In the genomic region with DNA sequence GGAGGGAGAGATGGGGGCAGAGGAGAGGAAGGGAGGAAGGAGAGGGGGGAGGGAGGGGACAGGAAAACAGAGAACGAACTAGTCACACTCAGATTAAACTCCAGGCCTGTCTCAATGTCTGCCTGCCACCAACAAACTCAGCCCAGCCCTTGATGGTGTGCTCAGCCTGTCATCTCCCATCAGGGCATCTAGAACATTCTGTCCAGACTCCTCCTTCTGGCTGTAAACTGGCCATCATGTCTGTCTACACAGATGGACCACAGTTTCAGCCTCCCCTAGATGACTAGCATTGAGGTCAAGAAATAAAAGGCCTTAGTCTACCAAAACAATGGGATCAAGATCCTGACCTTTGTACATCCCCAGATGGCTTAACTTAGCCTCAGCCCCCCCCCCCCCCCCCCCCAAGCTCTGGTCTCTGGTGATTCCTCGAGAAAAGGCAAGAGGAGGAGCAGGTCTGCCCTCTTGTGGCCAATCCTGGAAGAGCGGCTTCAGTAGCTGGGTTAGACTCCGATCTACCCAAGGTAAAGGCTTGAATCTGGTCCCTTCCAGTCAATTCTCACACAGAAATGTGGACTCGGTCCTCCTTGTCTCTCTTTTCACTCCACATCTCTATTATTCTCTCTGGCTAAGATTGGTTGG, we compare ENCODE assay signal across 9 mouse cellular contexts. TPM values are rescaled to one million over a fixed set of nuclear protein-coding genes. Genes with fewer than 3 reads are reported as not detected.
A peak's percentile ranks its signal among the peaks of the same experiment; 100 is the strongest.
DNase-seq lines count a peak whose midpoint lies in the region; ATAC-seq and TF ChIP-seq lines count a peak whose summit lies in the region.
"Had no signal": no experiment of that assay in that cellular context is flagged by ENCODE, and none has a peak within 500 bp of the region (broad histone marks: within the 10 kb centered on the region; RNA-seq: fewer than 3 reads in every experiment).

No protein-coding gene starts in this region.

- no peaks in the 10 kb centered on the region for H3K27me3 ChIP-seq in limb, embryonic 14.5 days (ENCODE audit: control insufficient read depth, insufficient read depth, low read length)
- H3K27me3 ChIP-seq in thymus, adult 2 months (ENCODE audit: control insufficient read depth, insufficient read depth, low read length) = no peaks in the 10 kb centered on the region
- H3K27me3 ChIP-seq: embryonic facial prominence, embryonic 13.5 days had no signal

- ATAC-seq in limb, embryonic 14.5 days (ENCODE audit: low FRiP score, low read depth) = no peak

- TF ChIP-seq POLR2A in limb, embryonic 14.5 days (IDR thresholded peaks at IDR 0.05; ENCODE audit: borderline replicate concordance, extremely low read depth, insufficient read depth, insufficient read length) = no peak
- TF ChIP-seq POLR2A in olfactory bulb, adult 2 months (IDR thresholded peaks at IDR 0.05; ENCODE audit: insufficient read depth, low read depth, low read length) = no peak
- no peak for TF ChIP-seq POLR2A in thymus, adult 2 months (IDR thresholded peaks at IDR 0.05; ENCODE audit: control insufficient read depth, extremely low read depth, insufficient read depth, low read length, poor library complexity)

- DNase-seq in 416B (ENCODE audit: low read depth) (peak; percentile 76), ZHBTc4 (ENCODE audit: low read depth, low spot score) (peak; percentile 84)
- DNase-seq in cerebellum, postnatal 36 days = peak; percentile 92 to 95
- peak; percentile 56 to 76 for DNase-seq in gastrocnemius, postnatal 36 days
- DNase-seq in kidney, adult 9 months = peak; percentile 87
- peak; percentile 80 for DNase-seq in limb, embryonic 14.5 days (ENCODE audit: low spot score)
- DNase-seq in thymus, adult 2 months = peak; percentile 81

- H3K4me2 ChIP-seq in limb, embryonic 14.5 days (replicated peaks; ENCODE audit: low read depth, low read length, severe bottlenecking) = no peak overlapping the region
- H3K4me2 ChIP-seq: embryonic facial prominence, embryonic 13.5 days had no signal

- H3K4me1 ChIP-seq in limb, embryonic 14.5 days (ENCODE audit: control insufficient read depth, insufficient read depth, low read length) = no peaks in the 10 kb centered on the region
- peaks cover 8% of the 10 kb centered on the region for H3K4me1 ChIP-seq in olfactory bulb, adult 2 months (ENCODE audit: control insufficient read depth, insufficient read depth, low read length)
- H3K4me1 ChIP-seq in thymus, adult 2 months (replicated peaks; ENCODE audit: control insufficient read depth, insufficient read depth, low read length) = no peaks in the 10 kb centered on the region
- H3K4me1 ChIP-seq: embryonic facial prominence, embryonic 13.5 days had no signal

- no peak overlapping the region for H3K27ac ChIP-seq in limb, embryonic 14.5 days (replicated peaks; ENCODE audit: low read depth, low read length)
- H3K27ac ChIP-seq in olfactory bulb, adult 2 months (ENCODE audit: insufficient read depth, low read depth, low read length) = no peak overlapping the region
- H3K27ac ChIP-seq in thymus, adult 2 months (ENCODE audit: control insufficient read depth, insufficient read depth, low read length) = no peak overlapping the region
- H3K27ac ChIP-seq: embryonic facial prominence, embryonic 13.5 days had no signal

- TF ChIP-seq CTCF in olfactory bulb, adult 2 months (IDR thresholded peaks at IDR 0.05; ENCODE audit: insufficient read depth, low read depth, low read length) = peak; percentile 59; the same call in 1 of the 2 replicates
- TF ChIP-seq CTCF in thymus, adult 2 months (IDR thresholded peaks at IDR 0.05; ENCODE audit: borderline replicate concordance, control insufficient read depth, extremely low read depth, insufficient read depth, low read length, poor library complexity) = no peak

- H3K9ac ChIP-seq in limb, embryonic 14.5 days (ENCODE audit: low read depth, low read length, severe bottlenecking) = no peak overlapping the region
- H3K9ac ChIP-seq: embryonic facial prominence, embryonic 13.5 days had no signal

- H3K9me3 ChIP-seq in limb, embryonic 14.5 days (ENCODE audit: control insufficient read depth, low read length) = no peaks in the 10 kb centered on the region
- H3K9me3 ChIP-seq: embryonic facial prominence, embryonic 13.5 days had no signal

- peaks cover 6% of the 10 kb centered on the region; the same call in 1 of the 2 replicates for H3K36me3 ChIP-seq in limb, embryonic 14.5 days (ENCODE audit: control insufficient read depth, insufficient read depth, low read length)
- H3K36me3 ChIP-seq in thymus, adult 2 months (ENCODE audit: control insufficient read depth, insufficient read depth, low read length) = no peaks in the 10 kb centered on the region

- H3K4me3 ChIP-seq in limb, embryonic 14.5 days (replicated peaks; ENCODE audit: low read length) = no peak overlapping the region
- H3K4me3 ChIP-seq in olfactory bulb, adult 2 months (ENCODE audit: insufficient read depth, low read depth, low read length) = no peak overlapping the region
- no peak overlapping the region for H3K4me3 ChIP-seq in thymus, adult 2 months (ENCODE audit: control insufficient read depth, insufficient read depth, low read length)
- H3K4me3 ChIP-seq: embryonic facial prominence, embryonic 13.5 days had no signal

- intact Hi-C loops in gastrocnemius, postnatal 36 days (cut with DNase I) = no loop called here

- 10% methylated on average over 5 of the region's 5 CpGs for WGBS in limb, embryonic 14.5 days
- 9% methylated on average over 5 of the region's 5 CpGs for WGBS in olfactory bulb, adult 2 months
- WGBS in thymus, adult 2 months = 14% methylated on average over 5 of the region's 5 CpGs

RNA-seq across cellular contexts. Expression of gene Rabac1, which starts 7.5 kb away (rescaled TPM):
- 100 to 1,000 TPM; 188 to 189 TPM for total RNA-seq in gastrocnemius, postnatal 36 days (2021)
- polyA plus RNA-seq in limb, embryonic 14.5 days (2012; rRNA removed) = 185 and 268 TPM in 2 replicates
- polyA plus RNA-seq in limb, embryonic 14.5 days (2014; fragmentation: Nextera tagmentation; extraction: Ambion mirVana) = 212 and 230 TPM in 2 replicates
- polyA plus RNA-seq in olfactory bulb, adult 2 months (2012; ENCODE audit: insufficient read depth, insufficient read length, low replicate concordance, missing spikeins) = not detected in 2 replicates
- polyA plus RNA-seq in thymus, adult 2 months (2012; rRNA removed) = 433 and 569 TPM in 2 replicates

RNA-seq across cellular contexts. Expression of gene Gm4881, which starts 20.7 kb away (rescaled TPM):
- total RNA-seq in gastrocnemius, postnatal 36 days (2021) = not detected
- polyA plus RNA-seq in limb, embryonic 14.5 days (2012; rRNA removed) = 0.06 and 0.09 TPM in 2 replicates
- not detected in 2 replicates for polyA plus RNA-seq in limb, embryonic 14.5 days (2014; fragmentation: Nextera tagmentation; extraction: Ambion mirVana)
- polyA plus RNA-seq in olfactory bulb, adult 2 months (2012; ENCODE audit: insufficient read depth, insufficient read length, low replicate concordance, missing spikeins) = not detected in 2 replicates
- 0.31 TPM in 1 of 2 replicates, not detected in the other for polyA plus RNA-seq in thymus, adult 2 months (2012; rRNA removed)
- polyA plus RNA-seq: embryonic facial prominence, embryonic 13.5 days had no signal

RNA-seq across cellular contexts. Expression of gene Atp1a3, which starts 40.7 kb away (rescaled TPM):
- under 1 TPM; 0.08 to 0.15 TPM for total RNA-seq in gastrocnemius, postnatal 36 days (2021)
- polyA plus RNA-seq in limb, embryonic 14.5 days (2012; rRNA removed) = 0.84 and 1.1 TPM in 2 replicates
- polyA plus RNA-seq in limb, embryonic 14.5 days (2014; fragmentation: Nextera tagmentation; extraction: Ambion mirVana) = 0.54 and 0.69 TPM in 2 replicates
- polyA plus RNA-seq in olfactory bulb, adult 2 months (2012; ENCODE audit: insufficient read depth, insufficient read length, low replicate concordance, missing spikeins) = 361 and 745 TPM in 2 replicates
- 5.6 and 7.1 TPM in 2 replicates for polyA plus RNA-seq in thymus, adult 2 months (2012; rRNA removed)

Comparison
In these comparisons a context has a peak if more than half of its experiments do, and no peak if none do; other contexts are left out.
1. RNA of gene Atp1a3, which starts 40.7 kb away (polyA plus RNA-seq): 361 to 745 TPM in olfactory bulb, adult 2 months; 5.6 to 7.1 TPM in thymus, adult 2 months and 0.54 to 1.1 TPM in limb, embryonic 14.5 days; every median in the first group is over 10 times any median in the second.
2. Peak in every context shown above with its lines, with median percentiles within 50 percentile points of each other: DNase-seq.